Mouse (Mus musculus): ENCODE data around the gene Gm45711. TPM values are rescaled to one million over a fixed set of nuclear protein-coding genes. Genes with fewer than 3 reads are reported as not detected.
"Not testable (repeated sequence)": the region's sequence is repeated elsewhere in the genome, so short reads cannot be mapped to it uniquely, and the experiment has no call there.

The Gm45711 gene
- not detected in 2 replicates for polyA plus RNA-seq (2016; fragmentation: Nextera tagmentation; extraction: Ambion mirVana)

- H3K4me1 ChIP-seq; H3K36me3 ChIP-seq; H3K9me3 ChIP-seq; H3K9ac ChIP-seq; H3K4me3 ChIP-seq; H3K27ac ChIP-seq; ATAC-seq (ENCODE audit: low FRiP score, low read depth); H3K27me3 ChIP-seq (replicated peaks); H3K4me2 ChIP-seq (replicated peaks): not testable (repeated sequence)
- 90% methylated on average over 36 of the region's 36 CpGs for WGBS
Observed at GRCm38 (mm10) chr8:104309441-104310155, at the start of gene Gm45711, which contains the start of gene Cmtm1. Gene Gm45711, minus strand, starts transcription at chr8:104310081. Gene Cmtm1, minus strand, starts transcription at chr8:104310145.

- H3K4me2 ChIP-seq (replicated peaks) = no peak overlapping the region
- no peak overlapping the region for H3K4me3 ChIP-seq
- ATAC-seq (ENCODE audit: low FRiP score, low read depth) = no peak
- H3K4me1 ChIP-seq = peaks cover 7% of the 10 kb centered on the region
- peaks cover 18% of the 10 kb centered on the region for H3K36me3 ChIP-seq
- 81% methylated on average over 3 of the region's 3 CpGs for WGBS
- no peak overlapping the region for H3K9ac ChIP-seq
- H3K9me3 ChIP-seq = no peaks in the 10 kb centered on the region
- H3K27me3 ChIP-seq (replicated peaks) = no peaks in the 10 kb centered on the region
- H3K27ac ChIP-seq = no peak overlapping the region
Observed at GRCm38 (mm10) chr8:104358637-104359036, 48.8 kb upstream of the Gm45711 start.

GRCm38 (mm10) chr8:104354504-104354903 lies 44.6 kb upstream of the Gm45711 start:
- 91% methylated on average over 10 of the region's 10 CpGs for WGBS

GRCm38 (mm10) chr8:104353186-104353585 lies 43.3 kb upstream of the Gm45711 start:
- 65% methylated on average over 5 of the region's 5 CpGs for WGBS
- Histone ChIP-seq H3K36me3 (peaks cover 23% of the 10 kb centered on the region), H3K9me3 (no peaks in the 10 kb centered on the region), H3K4me3 (no peak overlapping the region), H3K4me2 (replicated peaks) (no peak overlapping the region), H3K27ac (no peak overlapping the region), H3K4me1 (no peaks in the 10 kb centered on the region), H3K27me3 (replicated peaks) (no peaks in the 10 kb centered on the region), H3K9ac (no peak overlapping the region)
- peak; percentile 48; the same call in 1 of the 2 replicates for ATAC-seq (ENCODE audit: low FRiP score, low read depth)

More at GRCm38 (mm10) chr8:104354504-104354903, 44.6 kb upstream of the Gm45711 start:
- H3K9ac ChIP-seq = no peak overlapping the region
- ATAC-seq (ENCODE audit: low FRiP score, low read depth) = no peak
- H3K4me1 ChIP-seq = no peaks in the 10 kb centered on the region
- no peaks in the 10 kb centered on the region for H3K27me3 ChIP-seq (replicated peaks)
- no peak overlapping the region for H3K4me2 ChIP-seq (replicated peaks)
- H3K36me3 ChIP-seq = peaks cover 23% of the 10 kb centered on the region
- no peaks in the 10 kb centered on the region for H3K9me3 ChIP-seq
- no peak overlapping the region for H3K27ac ChIP-seq
- no peak overlapping the region for H3K4me3 ChIP-seq

- peaks cover 22% of the 10 kb centered on the region for H3K36me3 ChIP-seq
- no peaks in the 10 kb centered on the region for H3K27me3 ChIP-seq (replicated peaks)
- H3K9ac ChIP-seq = no peak overlapping the region
- H3K9me3 ChIP-seq = no peaks in the 10 kb centered on the region
- no peak overlapping the region for H3K4me2 ChIP-seq (replicated peaks)
- no peak overlapping the region for H3K4me3 ChIP-seq
- ATAC-seq (ENCODE audit: low FRiP score, low read depth) = no peak
- no peak overlapping the region for H3K27ac ChIP-seq
- WGBS = 90% methylated on average over 13 of the region's 13 CpGs
- H3K4me1 ChIP-seq = no peaks in the 10 kb centered on the region
Observed at GRCm38 (mm10) chr8:104350047-104350446, 40.2 kb upstream of the Gm45711 start.

GRCm38 (mm10) chr8:104348971-104349370 lies 39.1 kb upstream of the Gm45711 start:
- Histone ChIP-seq H3K27ac (no peak overlapping the region), H3K4me3 (no peak overlapping the region), H3K9me3 (no peaks in the 10 kb centered on the region), H3K9ac (no peak overlapping the region), H3K27me3 (replicated peaks) (no peaks in the 10 kb centered on the region), H3K4me2 (replicated peaks) (no peak overlapping the region), H3K4me1 (no peaks in the 10 kb centered on the region), H3K36me3 (peaks cover 14% of the 10 kb centered on the region)
- 93% methylated on average over 5 of the region's 5 CpGs for WGBS
- ATAC-seq (ENCODE audit: low FRiP score, low read depth) = no peak

GRCm38 (mm10) chr8:104346706-104347105 lies 36.8 kb upstream of the Gm45711 start:
- Histone ChIP-seq H3K4me3 (no peak overlapping the region), H3K9ac (no peak overlapping the region), H3K27ac (no peak overlapping the region), H3K4me2 (replicated peaks) (no peak overlapping the region), H3K36me3 (peaks cover 10% of the 10 kb centered on the region), H3K27me3 (replicated peaks) (no peaks in the 10 kb centered on the region), H3K9me3 (no peaks in the 10 kb centered on the region), H3K4me1 (no peaks in the 10 kb centered on the region)
- no peak for ATAC-seq (ENCODE audit: low FRiP score, low read depth)
- 60% methylated on average over 12 of the region's 12 CpGs for WGBS

GRCm38 (mm10) chr8:104344622-104345021 lies 34.7 kb upstream of the Gm45711 start:
- ATAC-seq (ENCODE audit: low FRiP score, low read depth) = no peak

GRCm38 (mm10) chr8:104343957-104344356 lies 34.1 kb upstream of the Gm45711 start:
- 14% methylated on average over 7 of the region's 7 CpGs for WGBS
- peaks cover 10% of the 10 kb centered on the region for H3K36me3 ChIP-seq
- H3K4me3 ChIP-seq = no peak overlapping the region
- no peak overlapping the region for H3K27ac ChIP-seq
- H3K27me3 ChIP-seq (replicated peaks) = no peaks in the 10 kb centered on the region
- peaks cover 19% of the 10 kb centered on the region for H3K4me1 ChIP-seq
- H3K4me2 ChIP-seq (replicated peaks) = no peak overlapping the region
- peak; percentile 19; the same call in 1 of the 2 replicates for ATAC-seq (ENCODE audit: low FRiP score, low read depth)
- H3K9ac ChIP-seq = no peak overlapping the region
- H3K9me3 ChIP-seq = no peaks in the 10 kb centered on the region

More at GRCm38 (mm10) chr8:104344622-104345021, 34.7 kb upstream of the Gm45711 start:
- Histone ChIP-seq H3K9ac (no peak overlapping the region), H3K27me3 (replicated peaks) (no peaks in the 10 kb centered on the region), H3K4me3 (no peak overlapping the region), H3K27ac (no peak overlapping the region), H3K9me3 (no peaks in the 10 kb centered on the region), H3K4me2 (replicated peaks) (no peak overlapping the region), H3K4me1 (peaks cover 15% of the 10 kb centered on the region), H3K36me3 (peaks cover 10% of the 10 kb centered on the region)
- 97% methylated on average over 5 of the region's 5 CpGs for WGBS

- H3K27me3 ChIP-seq (replicated peaks) = no peaks in the 10 kb centered on the region
- H3K4me1 ChIP-seq = peaks cover 19% of the 10 kb centered on the region
- H3K27ac ChIP-seq = no peak overlapping the region
- H3K4me3 ChIP-seq = no peak overlapping the region
- peaks cover 4% of the 10 kb centered on the region for H3K36me3 ChIP-seq
- H3K9ac ChIP-seq = no peak overlapping the region
- no peak for ATAC-seq (ENCODE audit: low FRiP score, low read depth)
- WGBS = 81% methylated on average over 5 of the region's 5 CpGs
- no peaks in the 10 kb centered on the region for H3K9me3 ChIP-seq
- no peak overlapping the region for H3K4me2 ChIP-seq (replicated peaks)
Observed at GRCm38 (mm10) chr8:104342426-104342825, 32.5 kb upstream of the Gm45711 start.

- Histone ChIP-seq H3K36me3 (peaks cover 2% of the 10 kb centered on the region; the same call in 1 of the 2 replicates), H3K4me3 (no peak overlapping the region), H3K27ac (no peak overlapping the region), H3K4me2 (replicated peaks) (peak overlapping the region; percentile 80), H3K27me3 (replicated peaks) (no peaks in the 10 kb centered on the region), H3K4me1 (peaks cover 19% of the 10 kb centered on the region), H3K9ac (no peak overlapping the region), H3K9me3 (no peaks in the 10 kb centered on the region)
- 52% methylated on average over 6 of the region's 6 CpGs for WGBS
- ATAC-seq (ENCODE audit: low FRiP score, low read depth) = no peak
Observed at GRCm38 (mm10) chr8:104341678-104342077, 31.8 kb upstream of the Gm45711 start.

GRCm38 (mm10) chr8:104341106-104341561 lies 31.3 kb upstream of the Gm45711 start:
- peak; percentile 69 for ATAC-seq (ENCODE audit: low FRiP score, low read depth)
- no peaks in the 10 kb centered on the region for H3K36me3 ChIP-seq
- H3K4me2 ChIP-seq (replicated peaks) = peak overlapping the region; percentile 80
- H3K4me3 ChIP-seq = peak overlapping the region; percentile 57
- peak overlapping the region; percentile 20; the same call in 1 of the 2 replicates for H3K27ac ChIP-seq
- no peaks in the 10 kb centered on the region for H3K9me3 ChIP-seq
- H3K9ac ChIP-seq = peak overlapping the region; percentile 77
- peaks cover 19% of the 10 kb centered on the region for H3K4me1 ChIP-seq
- WGBS = 2% methylated on average over 24 of the region's 24 CpGs
- H3K27me3 ChIP-seq (replicated peaks) = no peaks in the 10 kb centered on the region

All from neural tube, embryonic 12.5 days (tissue).